ENCODE assay signal across 8 mouse cellular contexts in genomic region chr14:21904498-21905395, GRCm38 (mm10). TPM values are rescaled to one million over a fixed set of nuclear protein-coding genes. Genes with fewer than 3 reads are reported as not detected.
DNase-seq lines count a peak whose midpoint lies in the region; ATAC-seq lines count a peak whose summit lies in the region.

No protein-coding gene starts in this region.

- no peak overlapping the region for H3K9ac ChIP-seq in midbrain, embryonic 14.5 days (replicated peaks; ENCODE audit: low read length)
- no peak overlapping the region for H3K9ac ChIP-seq in neural tube, embryonic 11.5 days (ENCODE audit: low read length)

- peaks cover 8% of the 10 kb centered on the region for H3K4me1 ChIP-seq in midbrain, embryonic 14.5 days (ENCODE audit: control insufficient read depth, insufficient read depth, low read length)
- peaks cover 17% of the 10 kb centered on the region for H3K4me1 ChIP-seq in midbrain, embryonic 10.5 days
- H3K4me1 ChIP-seq in heart, embryonic 10.5 days: peaks cover 44% of the 10 kb centered on the region
- peaks cover 17% of the 10 kb centered on the region for H3K4me1 ChIP-seq in neural tube, embryonic 11.5 days (ENCODE audit: control insufficient read depth, insufficient read depth, low read length)

- no peaks in the 10 kb centered on the region for H3K27me3 ChIP-seq in midbrain, embryonic 14.5 days (ENCODE audit: control insufficient read depth, insufficient read depth, low read length)
- no peaks in the 10 kb centered on the region for H3K27me3 ChIP-seq in midbrain, embryonic 10.5 days (ENCODE audit: low read depth, poor library complexity, severe bottlenecking)
- no peaks in the 10 kb centered on the region for H3K27me3 ChIP-seq in heart, embryonic 10.5 days (ENCODE audit: insufficient read depth, poor library complexity, severe bottlenecking)
- H3K27me3 ChIP-seq in neural tube, embryonic 11.5 days (ENCODE audit: control insufficient read depth, insufficient read depth, low read length): no peaks in the 10 kb centered on the region

- H3K4me3 ChIP-seq in midbrain, embryonic 14.5 days (replicated peaks; ENCODE audit: low read depth, low read length): no peak overlapping the region
- no peak overlapping the region for H3K4me3 ChIP-seq in midbrain, embryonic 10.5 days
- peak overlapping the region; percentile 42; the same call in 1 of the 2 replicates for H3K4me3 ChIP-seq in heart, embryonic 10.5 days
- H3K4me3 ChIP-seq in neural tube, embryonic 11.5 days (ENCODE audit: low read depth, low read length): no peak overlapping the region

- no peak for ATAC-seq in midbrain, embryonic 14.5 days (ENCODE audit: low FRiP score, low TSS enrichment)
- ATAC-seq in neural tube, embryonic 11.5 days (ENCODE audit: insufficient read depth, low FRiP score, low TSS enrichment): 0 out of 2 replicates have a peak, but pooled peaks have one; percentile 27
- ATAC-seq in monocyte, adult 5-6 weeks (replicated peaks; ENCODE audit: insufficient number of reproducible peaks, low FRiP score, low TSS enrichment, poor library complexity, severe bottlenecking): no peak

- 75% methylated on average over 18 of the region's 18 CpGs for WGBS in midbrain, embryonic 14.5 days
- WGBS in midbrain, embryonic 10.5 days: 84% methylated on average over 18 of the region's 18 CpGs
- WGBS in heart, embryonic 10.5 days: 24% methylated on average over 18 of the region's 18 CpGs
- WGBS in neural tube, embryonic 11.5 days: 35% methylated on average over 18 of the region's 18 CpGs

- H3K4me2 ChIP-seq in midbrain, embryonic 14.5 days (ENCODE audit: low read length): no peak overlapping the region
- H3K4me2 ChIP-seq in neural tube, embryonic 11.5 days (ENCODE audit: low read depth): 0 out of 2 replicates have a peak overlapping the region, but pooled peaks have one; percentile 42

- H3K36me3 ChIP-seq in midbrain, embryonic 14.5 days (ENCODE audit: control insufficient read depth, insufficient read depth, low read length): no peaks in the 10 kb centered on the region
- no peaks in the 10 kb centered on the region for H3K36me3 ChIP-seq in midbrain, embryonic 10.5 days
- H3K36me3 ChIP-seq in heart, embryonic 10.5 days: no peaks in the 10 kb centered on the region
- no peaks in the 10 kb centered on the region for H3K36me3 ChIP-seq in neural tube, embryonic 11.5 days (ENCODE audit: control insufficient read depth, insufficient read depth, low read length)

- DNase-seq in midbrain, embryonic 14.5 days: peak; percentile 31
- no peak for DNase-seq in midbrain, embryonic 10.5 days (ENCODE audit: low spot score)
- peak; percentile 62 for DNase-seq in heart, embryonic 10.5 days (ENCODE audit: low spot score)
- peak; percentile 38 for DNase-seq in kidney, postnatal 10 days
- DNase-seq in neural tube, embryonic 11.5 days (ENCODE audit: low spot score): peak; percentile 64
- DNase-seq in cerebellum, postnatal 4 days (ENCODE audit: low spot score in 2 of 2): no peak
- no peak for DNase-seq in natural killer cell, adult 2 months (ENCODE audit: low spot score in 2 of 2)

- no peak overlapping the region for H3K27ac ChIP-seq in midbrain, embryonic 14.5 days (replicated peaks; ENCODE audit: low read depth, low read length)
- no peak overlapping the region for H3K27ac ChIP-seq in midbrain, embryonic 10.5 days (replicated peaks)
- peak overlapping the region; percentile 81 for H3K27ac ChIP-seq in heart, embryonic 10.5 days
- no peak overlapping the region for H3K27ac ChIP-seq in neural tube, embryonic 11.5 days (ENCODE audit: low read depth, low read length)

- no peaks in the 10 kb centered on the region for H3K9me3 ChIP-seq in midbrain, embryonic 14.5 days (ENCODE audit: control insufficient read depth, low read length)
- no peaks in the 10 kb centered on the region for H3K9me3 ChIP-seq in midbrain, embryonic 10.5 days (replicated peaks)
- no peaks in the 10 kb centered on the region for H3K9me3 ChIP-seq in heart, embryonic 10.5 days
- no peaks in the 10 kb centered on the region for H3K9me3 ChIP-seq in neural tube, embryonic 11.5 days (ENCODE audit: control insufficient read depth, low read length)

RNA-seq across cellular contexts. Expression of gene Comtd1, which starts 56.0 kb away (rescaled TPM):
- 38.8 and 55.7 TPM in 2 replicates for polyA plus RNA-seq in midbrain, embryonic 14.5 days (2014; fragmentation: Nextera tagmentation; extraction: Ambion mirVana)
- polyA plus RNA-seq in midbrain, embryonic 10.5 days (2016; fragmentation: Nextera tagmentation; extraction: Ambion mirVana): 13.9 and 16.4 TPM in 2 replicates
- polyA plus RNA-seq in heart, embryonic 10.5 days (2016; fragmentation: Nextera tagmentation; extraction: Ambion mirVana): 48.1 and 52.2 TPM in 2 replicates
- 14.0 and 16.0 TPM in 2 replicates for polyA plus RNA-seq in neural tube, embryonic 11.5 days (2014; fragmentation: Nextera tagmentation; extraction: Ambion mirVana)
- total RNA-seq in monocyte, adult 5-6 weeks (2017): 2.9 to 11.5 TPM (median 8.0 TPM) in 3 replicates

Comparison
In these comparisons a context has a peak if more than half of its experiments do, and no peak if none do; other contexts are left out.
1. DNase-seq: peak in midbrain, embryonic 14.5 days (single experiment), heart, embryonic 10.5 days (single experiment), kidney, postnatal 10 days (single experiment) and neural tube, embryonic 11.5 days (single experiment); none in midbrain, embryonic 10.5 days (single experiment), cerebellum, postnatal 4 days (0 of 2) and natural killer cell, adult 2 months (0 of 2).